Mouse (Mus musculus) kidney, postnatal 25 days (tissue): ENCODE data around the gene Csdc2.
A peak's percentile ranks its signal among the peaks of the same experiment; 100 is the strongest.
"Not testable (repeated sequence)": the region's sequence is repeated elsewhere in the genome, so short reads cannot be mapped to it uniquely, and the experiment has no call there.

Experiments
- DNase-seq, 2 experiments: peaks; one replicate each; pipeline ENCODE4 v3.0.0; 2021; ENCODE audit warnings: mixed read lengths in 2 of 2

Csdc2 gene

GRCm38 (mm10) chr15:81956457-81956856 lies 19.9 kb downstream of the Csdc2 start:
- peak; percentile 55 to 58 for DNase-seq

- no peak for DNase-seq
These were observed 21.0 kb downstream of the Csdc2 start for GRCm38 (mm10) chr15:81957598-81957997.

GRCm38 (mm10) chr15:81958906-81959305 lies 22.3 kb downstream of the Csdc2 start:
- DNase-seq, result no peak

GRCm38 (mm10) chr15:81960171-81961077 lies 23.9 kb downstream of the Csdc2 start, which contains the start of gene Pmm1:
Gene Pmm1, minus strand, starts transcription at chr15:81960930.
- peak; percentile 100 for DNase-seq

GRCm38 (mm10) chr15:81961078-81961451 lies 24.5 kb downstream of the Csdc2 start:
- no peak for DNase-seq

- no peak for DNase-seq
These were observed 27.7 kb downstream of the Csdc2 start for GRCm38 (mm10) chr15:81964262-81964661.

- DNase-seq, result no peak
These were observed 28.5 kb downstream of the Csdc2 start for GRCm38 (mm10) chr15:81964980-81965545.

- DNase-seq, result no peak
These were observed 29.7 kb downstream of the Csdc2 start for GRCm38 (mm10) chr15:81966062-81966829.

- DNase-seq, result no peak
These were observed 31.3 kb downstream of the Csdc2 start for GRCm38 (mm10) chr15:81967821-81968220.

- no peak for DNase-seq
These were observed 31.9 kb downstream of the Csdc2 start for GRCm38 (mm10) chr15:81968447-81968846.

- DNase-seq, result peak; percentile 23 to 63
These were observed 32.6 kb downstream of the Csdc2 start for GRCm38 (mm10) chr15:81969173-81969572.

GRCm38 (mm10) chr15:81969635-81970034 lies 33.1 kb downstream of the Csdc2 start:
- DNase-seq, result not testable (repeated sequence)

- DNase-seq, result not testable (repeated sequence)
These were observed 33.9 kb downstream of the Csdc2 start for GRCm38 (mm10) chr15:81970498-81970897.

- not testable (repeated sequence) for DNase-seq
These were observed 38.6 kb downstream of the Csdc2 start for GRCm38 (mm10) chr15:81975156-81975555.

- no peak for DNase-seq
These were observed 43.8 kb downstream of the Csdc2 start, which contains the start of gene 1700029P11Rik for GRCm38 (mm10) chr15:81980321-81980720. Gene 1700029P11Rik, plus strand, starts transcription at chr15:81980540.

- no peak for DNase-seq
These were observed 45.6 kb downstream of the Csdc2 start for GRCm38 (mm10) chr15:81982173-81982572.

GRCm38 (mm10) chr15:81985267-81986161 lies 49.0 kb downstream of the Csdc2 start:
- no peak for DNase-seq

GRCm38 (mm10) chr15:81987646-81988045 lies 51.1 kb downstream of the Csdc2 start, which contains the start of gene Xrcc6:
Gene Xrcc6, plus strand, starts transcription at chr15:81987835.
- DNase-seq, result no peak

- DNase-seq, result peak; percentile 90 to 96
These were observed 53.0 kb downstream of the Csdc2 start for GRCm38 (mm10) chr15:81989371-81990062.

GRCm38 (mm10) chr15:81990549-81990948 lies 54.0 kb downstream of the Csdc2 start:
- DNase-seq, result no peak

GRCm38 (mm10) chr15:81993992-81994391 lies 57.4 kb downstream of the Csdc2 start:
- DNase-seq, result no peak
